Mouse (Mus musculus) hindbrain, embryonic 16.5 days (tissue): ENCODE measurements around the gene Hopx. TPM values are rescaled to one million over a fixed set of nuclear protein-coding genes. Genes with fewer than 3 reads are reported as not detected.
A peak's percentile ranks its signal among the peaks of the same experiment; 100 is the strongest.

Experiments used
- ATAC-seq: fragments of 200-750 bp; cut with Nextera tagmentation; 2 replicates; pipeline ENCODE4 v1.8.0; 2017; ENCODE audit warnings: moderate TSS enrichment, moderate library complexity
- H3K27ac ChIP-seq: fragments of 300-500 bp; sonication (generic); 2 replicates; pipeline ENCODE4 v1.5.1; 2014; ENCODE audit warnings: low read depth, mild to moderate bottlenecking, control low read depth, low read length, moderate library complexity
- H3K27me3 ChIP-seq: fragments of 300-500 bp; sonication (generic); replicated peaks from 2 replicates; pipeline ENCODE4 v1.6.1; 2014; ENCODE audit warnings: low read length; ENCODE audit not compliant: control insufficient read depth, insufficient read depth
- H3K36me3 ChIP-seq: fragments of 300-500 bp; sonication (generic); 2 replicates; pipeline ENCODE4 v1.6.1; 2014; ENCODE audit warnings: mild to moderate bottlenecking, low read length, moderate library complexity, mixed read lengths; ENCODE audit not compliant: control insufficient read depth, insufficient read depth
- H3K4me1 ChIP-seq: fragments of 300-500 bp; sonication (generic); 2 replicates; pipeline ENCODE4 v1.6.1; 2014; ENCODE audit warnings: low read depth, low read length; ENCODE audit not compliant: control insufficient read depth, insufficient read depth
- H3K4me2 ChIP-seq: fragments of 300-500 bp; sonication (generic); 2 replicates; pipeline ENCODE4 v1.6.1; 2014; ENCODE audit warnings: mild to moderate bottlenecking, low read length, control low read depth, moderate library complexity
- H3K4me3 ChIP-seq: fragments of 300-500 bp; sonication (generic); 2 replicates; pipeline ENCODE4 v1.5.1; 2014; ENCODE audit warnings: mild to moderate bottlenecking, low read length, control low read depth, moderate library complexity
- H3K9ac ChIP-seq: fragments of 300-500 bp; sonication (generic); 2 replicates; pipeline ENCODE4 v1.6.1; 2014; ENCODE audit warnings: low read depth, mild to moderate bottlenecking, control low read depth, low read length, moderate library complexity
- H3K9me3 ChIP-seq: fragments of 300-500 bp; sonication (generic); 2 replicates; pipeline ENCODE4 v1.6.1; 2014; ENCODE audit warnings: mild to moderate bottlenecking, low read length, moderate library complexity; ENCODE audit not compliant: control insufficient read depth
- WGBS: fragments of 180-500 bp; shearing (Covaris S2); extraction: QIAGEN DNeasy Blood & Tissue Kit; methylation state at CpG from one replicate; pipeline ENCODE4 v1.1.7; 2014; 5-methylcytosine and 5-hydroxymethylcytosine counted together
- polyA plus RNA-seq: library from polyadenylated mRNA; unstranded; fragments of >200 nt; fragmentation: Nextera tagmentation; extraction: Ambion mirVana; gene quantifications from 2 replicates; pipeline ENCODE4 v1.2.1, GENCODE M21; 2015

Hopx gene
- polyA plus RNA-seq, 1 experiment from 2014 or later: 6.7 TPM

DNA sequence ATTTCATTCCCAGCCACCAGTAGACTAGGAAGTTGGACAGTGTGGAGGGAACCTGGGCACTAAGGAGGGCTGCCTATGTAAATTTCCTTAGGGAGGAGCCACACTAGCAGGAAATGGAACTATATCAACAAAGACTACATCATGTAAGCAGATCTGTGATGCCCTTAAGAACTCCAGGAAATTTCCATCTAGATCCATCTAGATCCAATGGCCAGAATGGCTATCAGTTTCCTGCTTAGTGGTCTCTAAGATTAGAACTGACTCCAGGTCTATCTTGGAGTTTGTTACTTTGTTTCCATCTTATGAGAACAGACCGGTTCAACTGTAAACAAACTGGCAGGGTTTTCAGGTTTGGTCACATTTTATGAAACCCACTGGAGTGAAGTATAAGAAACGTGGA, 5.1 kb downstream of the Hopx start:
- Histone ChIP-seq H3K36me3 (no peaks in the 10 kb centered on the region), H3K4me1 (peaks cover 2% of the 10 kb centered on the region; the same call in 1 of the 2 replicates), H3K27ac (peak overlapping the region; percentile 34; the same call in 1 of the 2 replicates), H3K27me3 (no peaks in the 10 kb centered on the region), H3K4me2 (no peak overlapping the region), H3K9ac (no peak overlapping the region), H3K4me3 (no peak overlapping the region), H3K9me3 (no peaks in the 10 kb centered on the region)
- no peak for ATAC-seq
- 85% methylated on average over 2 of the region's 2 CpGs for WGBS

DNA sequence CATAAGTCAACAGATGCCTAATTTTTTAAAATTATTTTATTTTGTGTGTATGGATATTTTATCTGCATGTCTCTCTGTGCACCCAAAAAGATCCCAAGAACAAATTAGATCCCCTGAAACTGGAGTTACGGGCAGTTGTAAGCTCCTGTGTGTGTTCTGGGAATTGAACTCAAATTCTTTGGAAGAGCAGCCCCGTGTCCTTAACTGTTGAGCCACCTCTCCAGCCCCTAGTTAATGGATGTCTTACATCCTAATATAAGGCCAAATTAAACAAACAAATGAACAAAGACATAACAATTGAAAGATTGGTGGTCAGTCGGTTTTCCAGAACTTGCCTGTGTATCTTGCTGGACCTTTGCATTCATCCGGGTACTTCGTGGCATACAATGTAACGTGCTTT, 6.1 kb downstream of the Hopx start:
- no peak for ATAC-seq
- no peak overlapping the region for H3K9ac ChIP-seq
- no peaks in the 10 kb centered on the region for H3K4me1 ChIP-seq
- H3K4me3 ChIP-seq: no peak overlapping the region
- WGBS: 98% methylated on average over 6 of the region's 6 CpGs
- H3K36me3 ChIP-seq: no peaks in the 10 kb centered on the region
- H3K9me3 ChIP-seq: no peaks in the 10 kb centered on the region
- no peak overlapping the region for H3K4me2 ChIP-seq
- H3K27me3 ChIP-seq: no peaks in the 10 kb centered on the region
- no peak overlapping the region for H3K27ac ChIP-seq

- Histone ChIP-seq H3K27ac (no peak overlapping the region), H3K4me1 (no peaks in the 10 kb centered on the region), H3K4me3 (no peak overlapping the region), H3K9ac (no peak overlapping the region), H3K36me3 (no peaks in the 10 kb centered on the region), H3K9me3 (no peaks in the 10 kb centered on the region), H3K4me2 (no peak overlapping the region), H3K27me3 (no peaks in the 10 kb centered on the region)
- WGBS: 85% methylated on average over 11 of the region's 11 CpGs
- ATAC-seq: no peak
Measured at GRCm38 (mm10) chr5:77107146-77107822, 7.6 kb downstream of the Hopx start.

GRCm38 (mm10) chr5:77102522-77103365, 12.2 kb downstream of the Hopx start:
- peak; percentile 83; the same call in 1 of the 2 replicates for ATAC-seq
- no peak overlapping the region for H3K27ac ChIP-seq

DNA sequence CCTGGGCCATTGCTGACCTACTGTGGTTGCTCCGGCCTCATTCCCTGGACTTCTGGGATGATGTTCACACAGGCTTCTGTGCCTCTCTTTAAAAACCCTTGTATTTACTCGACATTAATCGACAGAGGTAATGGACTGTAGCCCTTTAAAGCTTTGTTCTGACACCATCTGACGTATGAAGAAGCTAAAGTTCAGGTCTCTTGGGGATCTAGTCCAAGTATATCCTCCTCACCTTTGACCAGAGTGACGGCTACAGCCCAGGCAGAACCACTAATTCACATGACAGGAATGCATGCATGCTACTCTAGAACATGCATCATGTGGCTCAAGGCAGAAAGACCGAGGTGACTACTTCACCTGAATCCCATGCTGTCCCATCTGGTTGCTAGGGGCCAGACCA, 14.2 kb downstream of the Hopx start:
- no peaks in the 10 kb centered on the region; the same call in 1 of the 2 replicates for H3K4me1 ChIP-seq
- H3K36me3 ChIP-seq: no peaks in the 10 kb centered on the region
- ATAC-seq: no peak
- WGBS: 88% methylated on average over 6 of the region's 6 CpGs
- no peak overlapping the region for H3K4me2 ChIP-seq
- H3K27ac ChIP-seq: no peak overlapping the region
- H3K9me3 ChIP-seq: no peaks in the 10 kb centered on the region
- 0 out of 2 replicates have a peak, but pooled peaks cover 2% of the 10 kb centered on the region for H3K27me3 ChIP-seq
- no peak overlapping the region for H3K4me3 ChIP-seq
- no peak overlapping the region for H3K9ac ChIP-seq

More at GRCm38 (mm10) chr5:77102522-77103365, 12.2 kb downstream of the Hopx start:
- WGBS: 61% methylated on average over 15 of the region's 15 CpGs
- no peaks in the 10 kb centered on the region for H3K36me3 ChIP-seq
- no peaks in the 10 kb centered on the region; the same call in 1 of the 2 replicates for H3K4me1 ChIP-seq
- H3K9me3 ChIP-seq: no peaks in the 10 kb centered on the region
- H3K4me2 ChIP-seq: no peak overlapping the region
- no peaks in the 10 kb centered on the region for H3K27me3 ChIP-seq
- no peak overlapping the region for H3K4me3 ChIP-seq
- no peak overlapping the region for H3K9ac ChIP-seq

- Histone ChIP-seq H3K4me3 (no peak overlapping the region), H3K4me1 (peaks cover 7% of the 10 kb centered on the region), H3K4me2 (no peak overlapping the region), H3K27me3 (0 out of 2 replicates have a peak, but pooled peaks cover 2% of the 10 kb centered on the region), H3K27ac (no peak overlapping the region), H3K9me3 (no peaks in the 10 kb centered on the region), H3K36me3 (no peaks in the 10 kb centered on the region), H3K9ac (no peak overlapping the region)
- WGBS: 87% methylated on average over 6 of the region's 6 CpGs
- ATAC-seq: no peak
Measured at GRCm38 (mm10) chr5:77099997-77100380, 14.9 kb downstream of the Hopx start.

- Histone ChIP-seq H3K9ac (no peak overlapping the region), H3K9me3 (no peaks in the 10 kb centered on the region), H3K36me3 (no peaks in the 10 kb centered on the region), H3K4me2 (no peak overlapping the region), H3K4me3 (no peak overlapping the region), H3K27ac (no peak overlapping the region), H3K4me1 (peaks cover 7% of the 10 kb centered on the region), H3K27me3 (0 out of 2 replicates have a peak, but pooled peaks cover 2% of the 10 kb centered on the region)
- 78% methylated on average over 11 of the region's 11 CpGs for WGBS
- no peak for ATAC-seq
Measured at GRCm38 (mm10) chr5:77099317-77099996, 15.5 kb downstream of the Hopx start.

GRCm38 (mm10) chr5:77098874-77099273, 16.0 kb downstream of the Hopx start:
- Histone ChIP-seq H3K36me3 (no peaks in the 10 kb centered on the region), H3K27ac (no peak overlapping the region), H3K4me1 (peaks cover 7% of the 10 kb centered on the region), H3K4me3 (no peak overlapping the region), H3K4me2 (no peak overlapping the region), H3K9me3 (no peaks in the 10 kb centered on the region), H3K9ac (no peak overlapping the region), H3K27me3 (0 out of 2 replicates have a peak, but pooled peaks cover 2% of the 10 kb centered on the region)
- no peak for ATAC-seq
- WGBS: 75% methylated on average over 3 of the region's 3 CpGs

DNA sequence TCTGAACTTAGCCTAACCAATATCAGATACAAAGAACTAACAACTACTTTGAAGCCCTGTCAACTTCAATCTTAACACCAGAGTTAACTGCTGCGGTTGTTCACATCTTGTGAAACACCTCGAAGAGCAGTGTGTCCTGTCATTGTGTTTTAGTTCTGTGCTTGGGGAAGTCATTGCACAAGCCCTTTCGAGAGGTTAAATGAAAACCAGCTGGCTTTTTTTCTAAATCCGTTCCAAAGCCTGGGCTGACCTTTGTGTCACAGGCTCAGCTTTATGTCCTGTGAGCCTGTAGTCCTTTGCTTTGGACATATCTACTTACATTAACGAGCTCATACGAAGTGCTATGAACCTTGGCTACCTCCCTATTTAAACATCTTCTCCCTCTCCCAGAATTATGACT, 17.2 kb downstream of the Hopx start:
- H3K4me2 ChIP-seq: no peak overlapping the region
- H3K9ac ChIP-seq: no peak overlapping the region
- H3K4me1 ChIP-seq: peaks cover 7% of the 10 kb centered on the region
- 61% methylated on average over 6 of the region's 6 CpGs for WGBS
- no peak overlapping the region for H3K27ac ChIP-seq
- H3K27me3 ChIP-seq: peaks cover 6% of the 10 kb centered on the region; the same call in 1 of the 2 replicates
- no peaks in the 10 kb centered on the region for H3K36me3 ChIP-seq
- no peak overlapping the region for H3K4me3 ChIP-seq
- no peak for ATAC-seq
- H3K9me3 ChIP-seq: no peaks in the 10 kb centered on the region
